Mouse (Mus musculus) heart, adult 9 months (tissue): ENCODE data around the gene Pgk1.

Experiments used
- DNase-seq, 2 experiments: peaks; one replicate each; pipeline ENCODE4 v3.0.0; 2022; ENCODE audit warnings: low spot score in 2 of 2

The Pgk1 gene

DNA sequence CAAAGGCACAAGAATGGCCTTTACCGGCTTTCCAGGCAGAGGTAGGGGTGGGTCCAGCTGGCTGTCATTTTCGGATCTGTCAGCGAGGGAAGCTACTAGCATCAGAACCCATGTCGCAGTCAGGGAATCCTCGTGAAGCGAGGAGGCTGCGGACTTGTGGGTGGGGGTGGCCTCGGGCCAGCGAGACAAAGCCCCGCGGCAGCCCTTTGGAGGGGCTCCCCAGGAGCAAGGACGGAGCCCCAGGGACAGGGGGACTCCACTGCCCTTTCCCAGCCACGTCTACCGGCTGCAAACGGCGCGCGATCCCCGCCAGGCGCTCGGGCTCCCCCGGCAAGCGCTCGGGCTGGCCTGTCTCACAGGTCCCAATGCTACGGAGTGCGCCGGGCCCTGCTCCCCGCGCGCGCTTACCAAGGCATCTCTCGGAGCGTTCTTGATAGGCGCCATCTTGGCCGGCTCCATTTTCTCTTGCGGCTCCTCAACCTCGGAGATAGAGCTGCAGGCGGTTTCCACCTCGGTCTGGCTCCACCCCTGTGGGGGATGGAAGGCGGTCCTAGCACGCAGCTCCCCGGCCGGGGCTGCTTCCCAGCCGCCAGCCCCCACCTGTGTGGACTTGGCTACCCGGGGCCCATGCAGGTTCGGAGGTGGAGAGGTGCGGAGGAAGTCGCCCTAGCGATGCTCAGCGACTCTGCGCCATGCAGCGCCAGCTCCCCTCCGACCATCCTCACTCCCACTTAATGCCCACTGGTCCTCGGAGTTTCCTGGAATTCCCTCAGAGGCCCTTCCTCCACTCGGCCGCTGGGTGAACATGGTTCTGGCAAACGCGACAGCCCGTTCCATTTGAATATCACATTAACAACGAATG is 32.5 kb downstream of the Pgk1 start:
- peak; percentile 61 to 67 for DNase-seq

GRCm38 (mm10) chrX:106221058-106221457 is 34.2 kb downstream of the Pgk1 start, which contains the start of gene Taf9b:
Gene Taf9b (minus strand): TSS chrX:106221158.
- DNase-seq, result no peak
